Mouse (Mus musculus) testis, adult 10 weeks (tissue): ENCODE results near the gene Ptf1a. TPM values are rescaled to one million over a fixed set of nuclear protein-coding genes. Genes with fewer than 3 reads are reported as not detected.

Source experiments
- polyA plus RNA-seq: library from polyadenylated mRNA; stranded (reverse); fragments of 350-450 nt; fragmentation: Illumina TruSeq; extraction: RNeasy Lipid Tissue Mini Kit (QIAGEN cat#74804); gene quantifications from one replicate; pipeline ENCODE4 v1.2.3, GENCODE M21; 2014; ENCODE audit warnings: low read depth, low replicate concordance

Gene Ptf1a
- polyA plus RNA-seq: not detected

GRCm38 (mm10) chr2:19444931-19445831 lies at the start of gene Ptf1a:
TSS of gene Ptf1a (plus strand) at chr2:19445663.

Other genes with a start within 250 kb of the Ptf1a start
- gene Armc3, start 246.4 kb upstream of the Ptf1a start, polyA plus RNA-seq: 148 TPM
- gene Msrb2, start 74.2 kb upstream of the Ptf1a start, polyA plus RNA-seq: 4.1 TPM
- 127 TPM for gene 4921504E06Rik, start 108.3 kb downstream of the Ptf1a start, polyA plus RNA-seq
- 13.4 TPM for gene Otud1, start 212.1 kb downstream of the Ptf1a start, polyA plus RNA-seq